14 mouse cellular contexts compared by ENCODE assay signal in genomic region chr7:143942941-143943691, GRCm38 (mm10). TPM values are rescaled to one million over a fixed set of nuclear protein-coding genes. Genes with fewer than 3 reads are reported as not detected.
DNase-seq lines count a peak whose midpoint lies in the region; ATAC-seq and TF ChIP-seq lines count a peak whose summit lies in the region.
"Had no signal": no experiment of that assay in that cellular context is flagged by ENCODE, and none has a peak within 500 bp of the region (broad histone marks: within the 10 kb centered on the region; RNA-seq: fewer than 3 reads in every experiment).

No protein-coding gene starts in this region.

- no peaks in the 10 kb centered on the region for H3K36me3 ChIP-seq in hindbrain, embryonic 10.5 days
- no peaks in the 10 kb centered on the region for H3K36me3 ChIP-seq in hindbrain, embryonic 13.5 days
- no peaks in the 10 kb centered on the region for H3K36me3 ChIP-seq in liver, postnatal 0 days (replicated peaks; ENCODE audit: insufficient read depth, low read length)
- H3K36me3 ChIP-seq: heart, embryonic 13.5 days; limb, embryonic 12.5 days had no signal

- TF ChIP-seq CTCF in liver, postnatal 0 days (IDR thresholded peaks at IDR 0.05; ENCODE audit: low read depth) = no peak

- no peak overlapping the region for H3K4me2 ChIP-seq in hindbrain, embryonic 13.5 days
- no peak overlapping the region for H3K4me2 ChIP-seq in liver, postnatal 0 days (ENCODE audit: low read depth, low read length)
- H3K4me2 ChIP-seq: heart, embryonic 13.5 days; limb, embryonic 12.5 days had no signal

- ATAC-seq in hindbrain, embryonic 13.5 days (ENCODE audit: low FRiP score) = no peak
- ATAC-seq in liver, postnatal 0 days = no peak

- TF ChIP-seq EP300 in liver, postnatal 0 days (IDR thresholded peaks at IDR 0.05; ENCODE audit: low read depth) = no peak

- WGBS in hindbrain, embryonic 10.5 days = 84% methylated on average over 14 of the region's 14 CpGs
- 78% methylated on average over 14 of the region's 14 CpGs for WGBS in hindbrain, embryonic 13.5 days
- WGBS in liver, postnatal 0 days (ENCODE audit: insufficient replicate concordance) = 77% methylated on average over 14 of the region's 14 CpGs

- no peaks in the 10 kb centered on the region for H3K27me3 ChIP-seq in hindbrain, embryonic 10.5 days (ENCODE audit: insufficient read depth, poor library complexity, severe bottlenecking)
- no peaks in the 10 kb centered on the region for H3K27me3 ChIP-seq in hindbrain, embryonic 13.5 days
- H3K27me3 ChIP-seq in liver, postnatal 0 days (ENCODE audit: insufficient read depth, low read length) = no peaks in the 10 kb centered on the region
- H3K27me3 ChIP-seq: limb, embryonic 12.5 days had no signal

- peaks cover 8% of the 10 kb centered on the region for H3K4me1 ChIP-seq in hindbrain, embryonic 10.5 days (replicated peaks)
- H3K4me1 ChIP-seq in hindbrain, embryonic 13.5 days (replicated peaks) = peaks cover 15% of the 10 kb centered on the region
- H3K4me1 ChIP-seq in liver, postnatal 0 days (ENCODE audit: insufficient read depth) = no peaks in the 10 kb centered on the region
- H3K4me1 ChIP-seq: heart, embryonic 13.5 days; limb, embryonic 12.5 days had no signal

- H3K4me3 ChIP-seq in hindbrain, embryonic 10.5 days = no peak overlapping the region
- no peak overlapping the region for H3K4me3 ChIP-seq in hindbrain, embryonic 13.5 days
- no peak overlapping the region for H3K4me3 ChIP-seq in liver, postnatal 0 days (ENCODE audit: low read depth, low read length)
- H3K4me3 ChIP-seq: heart, embryonic 13.5 days; limb, embryonic 12.5 days had no signal

- H3K9me3 ChIP-seq in hindbrain, embryonic 10.5 days = 0 out of 2 replicates have a peak, but pooled peaks cover 2% of the 10 kb centered on the region
- H3K9me3 ChIP-seq in hindbrain, embryonic 13.5 days = no peaks in the 10 kb centered on the region
- H3K9me3 ChIP-seq in liver, postnatal 0 days (ENCODE audit: low read length) = no peaks in the 10 kb centered on the region
- H3K9me3 ChIP-seq: heart, embryonic 13.5 days; limb, embryonic 12.5 days had no signal

- peak; percentile 39 for DNase-seq in adrenal gland, adult 2 months
- no peak for DNase-seq in adrenal gland, adult 8-10 months
- no peak for DNase-seq in hindbrain, embryonic 10.5 days (ENCODE audit: low spot score)
- peak; percentile 28 to 52 for DNase-seq in layer of hippocampus, postnatal 10 days (ENCODE audit: low spot score in 2 of 2)
- no peak for DNase-seq in layer of hippocampus, postnatal 25 days (ENCODE audit: extremely low spot score in 1 of 2, low spot score in 1 of 2)
- peak; percentile 90 for DNase-seq in Muller cell, postnatal 12 days (ENCODE audit: inconsistent ontology term)
- DNase-seq in liver, postnatal 0 days = no peak
- DNase-seq: cerebellum, adult 9-10 months; lung, adult 2 months; thymus, adult 18-20 months had no signal

- peak overlapping the region; percentile 5; the same call in 1 of the 2 replicates for H3K27ac ChIP-seq in hindbrain, embryonic 10.5 days
- H3K27ac ChIP-seq in hindbrain, embryonic 13.5 days = no peak overlapping the region; the same call in 1 of the 2 replicates
- H3K27ac ChIP-seq in liver, postnatal 0 days (ENCODE audit: low read depth) = no peak overlapping the region
- H3K27ac ChIP-seq: heart, embryonic 13.5 days; limb, embryonic 12.5 days had no signal

- no peak overlapping the region for H3K9ac ChIP-seq in hindbrain, embryonic 13.5 days
- no peak overlapping the region for H3K9ac ChIP-seq in liver, postnatal 0 days (replicated peaks)
- H3K9ac ChIP-seq: heart, embryonic 13.5 days; limb, embryonic 12.5 days had no signal

RNA-seq across cellular contexts. Expression of gene Shank2, which starts 58.6 kb away (rescaled TPM):
- total RNA-seq in adrenal gland, adult 2 months (2021) = 10 to 100 TPM in 1 of 2 experiments, 1 to 10 TPM in 1; 3.7 to 20.0 TPM
- polyA plus RNA-seq in adrenal gland, adult 2 months (2012; rRNA removed) = 1.4 and 2.4 TPM in 2 replicates
- total RNA-seq in adrenal gland, adult 8-10 months (2022) = 10 to 100 TPM; 15.1 to 28.5 (median 23.6) TPM
- 0.95 and 1.6 TPM in 2 replicates for polyA plus RNA-seq in hindbrain, embryonic 10.5 days (2016; fragmentation: Nextera tagmentation; extraction: Ambion mirVana)
- 6.5 and 6.8 TPM in 2 replicates for polyA plus RNA-seq in hindbrain, embryonic 13.5 days (2015; fragmentation: Nextera tagmentation; extraction: Ambion mirVana)
- total RNA-seq in layer of hippocampus, postnatal 10 days (2021) = 100 to 1,000 TPM; 113 to 116 TPM
- 100 to 1,000 TPM; 110 to 137 TPM for total RNA-seq in layer of hippocampus, postnatal 25 days (2021)
- polyA plus RNA-seq in liver, postnatal 0 days (2015; fragmentation: Nextera tagmentation; extraction: Ambion mirVana) = 0.58 and 0.92 TPM in 2 replicates
- total RNA-seq: megakaryocyte progenitor cell, adult 5-6 weeks had no signal

Comparison
In these comparisons a context has a peak if more than half of its experiments do, and no peak if none do; other contexts are left out.
1. DNase-seq: peak in adrenal gland, adult 2 months (single experiment), layer of hippocampus, postnatal 10 days (2 of 2) and Muller cell, postnatal 12 days (single experiment); none in adrenal gland, adult 8-10 months (single experiment), hindbrain, embryonic 10.5 days (single experiment), layer of hippocampus, postnatal 25 days (0 of 2) and liver, postnatal 0 days (single experiment).